Mouse (Mus musculus) bone marrow, adult 2 months (tissue): ENCODE measurements around the gene Zcchc14.

Experiments
- CTCF ChIP-seq: fragments of 200-500 bp; IDR thresholded peaks from 2 replicates; pipeline ENCODE4 v1.5.1; 2011; ENCODE audit warnings: low read length, control low read depth; ENCODE audit not compliant: control insufficient read depth, insufficient read depth
- POLR2A ChIP-seq: fragments of 200-500 bp; IDR thresholded peaks from 2 replicates; pipeline ENCODE4 v1.6.1; 2011; ENCODE audit warnings: low read depth, mild to moderate bottlenecking, control low read depth, low read length, borderline replicate concordance; ENCODE audit not compliant: control insufficient read depth

DNA sequence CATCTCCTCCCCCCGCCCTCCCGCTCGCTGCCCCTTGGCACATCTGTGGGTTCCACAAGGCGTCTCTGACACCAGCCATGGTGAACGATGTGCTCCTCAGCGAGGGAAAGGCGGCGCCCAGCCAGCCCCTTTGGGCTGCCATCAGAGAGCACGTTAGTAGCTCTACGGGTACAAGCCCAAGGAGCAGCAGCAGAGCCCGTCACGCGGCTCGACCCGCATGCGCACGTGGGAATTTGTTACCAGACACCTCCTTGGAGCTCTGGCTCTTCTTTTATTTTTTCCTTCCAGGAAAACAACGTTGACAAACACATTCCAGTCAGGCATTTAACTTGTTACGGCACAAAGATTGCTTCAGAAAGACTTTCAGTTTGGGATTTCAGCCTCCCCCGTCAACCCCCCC is 23.0 kb upstream of the Zcchc14 start:
- no peak for TF ChIP-seq CTCF
- no peak for TF ChIP-seq POLR2A
